Mouse (Mus musculus) cerebellum, adult 2 months (tissue): ENCODE data around the gene Zfp212. TPM values are rescaled to one million over a fixed set of nuclear protein-coding genes. Genes with fewer than 3 reads are reported as not detected.

Experiments used
- DNase-seq, 2 experiments: peaks; one replicate each; pipeline ENCODE4 v3.0.0; 2021
- H3K27ac ChIP-seq: fragments of 200-500 bp; 2 replicates; pipeline ENCODE4 v1.5.1; 2012; ENCODE audit warnings: low read length, control low read depth, inconsistent platforms; ENCODE audit not compliant: insufficient read depth
- H3K27me3 ChIP-seq: fragments of 200-500 bp; 2 replicates; pipeline ENCODE4 v1.6.1; 2012; ENCODE audit warnings: inconsistent platforms, mild to moderate bottlenecking, low read length, moderate library complexity; ENCODE audit not compliant: control insufficient read depth, insufficient read depth
- H3K4me1 ChIP-seq: fragments of 200-500 bp; 2 replicates; pipeline ENCODE4 v1.6.1; 2011; ENCODE audit warnings: low read length; ENCODE audit not compliant: control insufficient read depth, insufficient read depth
- H3K4me3 ChIP-seq: fragments of 200-500 bp; replicated peaks from 2 replicates; pipeline ENCODE3; 2011; ENCODE audit warnings: mild to moderate bottlenecking, low read depth, low read length, control low read depth; ENCODE audit not compliant: insufficient read depth
- CTCF ChIP-seq: fragments of 200-500 bp; IDR thresholded peaks from 2 replicates; pipeline ENCODE4 v1.5.1; 2011; ENCODE audit warnings: low read depth, mild to moderate bottlenecking, control low read depth, low read length, moderate library complexity, borderline replicate concordance; ENCODE audit not compliant: insufficient read depth
- POLR2A ChIP-seq: fragments of 200-500 bp; IDR thresholded peaks from 2 replicates; pipeline ENCODE4 v1.6.1; 2011; ENCODE audit warnings: low read length, control low read depth, borderline replicate concordance; ENCODE audit not compliant: insufficient read depth
- WGBS: fragments of 180-500 bp; shearing (Covaris S2); methylation state at CpG from one replicate; pipeline ENCODE4 v1.1.7; 2018; 5-methylcytosine and 5-hydroxymethylcytosine counted together
- polyA plus RNA-seq: library from polyadenylated mRNA; depleted of rRNA; stranded (reverse); fragments of >200 nt; gene quantifications from 2 replicates; pipeline ENCODE4 v1.2.3, GENCODE M21; 2012

Gene Zfp212
- polyA plus RNA-seq, 1 experiment = 17.2 TPM

- no peak overlapping the region for H3K27ac ChIP-seq
- no peaks in the 10 kb centered on the region for H3K4me1 ChIP-seq
- no peaks in the 10 kb centered on the region for H3K27me3 ChIP-seq
- WGBS = 58% methylated on average over 3 of the region's 3 CpGs
- no peak for DNase-seq
- no peak for TF ChIP-seq CTCF
- no peak for TF ChIP-seq POLR2A
- no peak overlapping the region for H3K4me3 ChIP-seq
Observed at GRCm38 (mm10) chr6:47912991-47913390, 7.3 kb upstream of the Zfp212 start.

- Histone ChIP-seq H3K27me3 (no peaks in the 10 kb centered on the region), H3K4me1 (no peaks in the 10 kb centered on the region), H3K4me3 (no peak overlapping the region), H3K27ac (no peak overlapping the region)
- WGBS = 84% methylated on average over 5 of the region's 5 CpGs
- TF ChIP-seq CTCF = no peak
- no peak for TF ChIP-seq POLR2A
- DNase-seq = no peak
Observed at GRCm38 (mm10) chr6:47917051-47917450, 3.2 kb upstream of the Zfp212 start.

- no peaks in the 10 kb centered on the region for H3K27me3 ChIP-seq
- TF ChIP-seq POLR2A (no peak), CTCF (no peak)
Observed at GRCm38 (mm10) chr6:47918768-47919274, 1.5 kb upstream of the Zfp212 start.

GRCm38 (mm10) chr6:47919646-47920446 is 430 bp upstream of the Zfp212 start:
- TF ChIP-seq CTCF (no peak), POLR2A (no peak)

More at GRCm38 (mm10) chr6:47918768-47919274, 1.5 kb upstream of the Zfp212 start:
- DNase-seq = no peak
- 80% methylated on average over 3 of the region's 3 CpGs for WGBS
- Histone ChIP-seq H3K27ac (no peak overlapping the region), H3K4me1 (peaks cover 2% of the 10 kb centered on the region; the same call in 1 of the 2 replicates), H3K4me3 (no peak overlapping the region)

GRCm38 (mm10) chr6:47942461-47942860 is 22.2 kb downstream of the Zfp212 start:
- H3K4me3 ChIP-seq = peak overlapping the region; percentile 52
- no peak for TF ChIP-seq CTCF
- TF ChIP-seq POLR2A = no peak
- H3K27ac ChIP-seq = no peak overlapping the region
- DNase-seq = no peak
- no peaks in the 10 kb centered on the region for H3K27me3 ChIP-seq
- 50% methylated on average over 12 of the region's 12 CpGs for WGBS
- H3K4me1 ChIP-seq = no peaks in the 10 kb centered on the region

More at GRCm38 (mm10) chr6:47919646-47920446, 430 bp upstream of the Zfp212 start:
- peak overlapping the region; percentile 43; the same call in 1 of the 2 replicates for H3K27ac ChIP-seq
- H3K4me3 ChIP-seq = peak overlapping the region; percentile 82
- DNase-seq = no peak
- peaks cover 2% of the 10 kb centered on the region; the same call in 1 of the 2 replicates for H3K4me1 ChIP-seq
- no peaks in the 10 kb centered on the region for H3K27me3 ChIP-seq
- WGBS = 28% methylated on average over 11 of the region's 11 CpGs

- 9% methylated on average over 64 of the region's 64 CpGs for WGBS
- TF ChIP-seq CTCF (peak; percentile 42; the same call in 1 of the 2 replicates), POLR2A (no peak)
Observed at GRCm38 (mm10) chr6:47943021-47943691, 22.9 kb downstream of the Zfp212 start.

GRCm38 (mm10) chr6:47943721-47944120 is 23.4 kb downstream of the Zfp212 start:
- TF ChIP-seq POLR2A (no peak), CTCF (no peak)
- WGBS = 70% methylated on average over 3 of the region's 3 CpGs
- H3K4me3 ChIP-seq = peak overlapping the region; percentile 52
- H3K4me1 ChIP-seq = no peaks in the 10 kb centered on the region
- DNase-seq = no peak
- H3K27me3 ChIP-seq = no peaks in the 10 kb centered on the region
- no peak overlapping the region for H3K27ac ChIP-seq

More at GRCm38 (mm10) chr6:47943021-47943691, 22.9 kb downstream of the Zfp212 start:
- no peak overlapping the region for H3K27ac ChIP-seq
- peak overlapping the region; percentile 52 for H3K4me3 ChIP-seq
- H3K4me1 ChIP-seq = no peaks in the 10 kb centered on the region
- H3K27me3 ChIP-seq = no peaks in the 10 kb centered on the region
- peak; percentile 69 to 74 for DNase-seq
